Mouse (Mus musculus) intestine, embryonic 15.5 days (tissue): ENCODE data around the gene Trnp1. TPM values are rescaled to one million over a fixed set of nuclear protein-coding genes. Genes with fewer than 3 reads are reported as not detected.

Experiments
- ATAC-seq: fragments of 200-750 bp; cut with Nextera tagmentation; 2 replicates; pipeline ENCODE4 v1.8.0; 2017; ENCODE audit warnings: moderate TSS enrichment, moderate library complexity
- H3K27ac ChIP-seq: fragments of 300-500 bp; sonication (generic); 2 replicates; pipeline ENCODE4 v1.5.1; 2015; ENCODE audit warnings: mild to moderate bottlenecking, inconsistent platforms
- H3K27me3 ChIP-seq: fragments of 300-500 bp; sonication (generic); replicated peaks from 2 replicates; pipeline ENCODE4 v1.6.1; 2015; ENCODE audit warnings: inconsistent platforms
- H3K36me3 ChIP-seq: fragments of 300-500 bp; sonication (generic); 2 replicates; pipeline ENCODE4 v1.6.1; 2015; ENCODE audit warnings: inconsistent platforms
- H3K4me1 ChIP-seq: fragments of 300-500 bp; sonication (generic); replicated peaks from 2 replicates; pipeline ENCODE4 v1.6.1; 2015; ENCODE audit warnings: inconsistent platforms
- H3K4me2 ChIP-seq: fragments of 300-500 bp; sonication (generic); replicated peaks from 2 replicates; pipeline ENCODE4 v1.6.1; 2015; ENCODE audit warnings: mild to moderate bottlenecking, inconsistent platforms
- H3K4me3 ChIP-seq: fragments of 300-500 bp; sonication (generic); replicated peaks from 2 replicates; pipeline ENCODE4 v1.5.1; 2015; ENCODE audit warnings: inconsistent platforms
- H3K9ac ChIP-seq: fragments of 300-500 bp; sonication (generic); 2 replicates; pipeline ENCODE4 v1.6.1; 2015; ENCODE audit warnings: inconsistent platforms
- H3K9me3 ChIP-seq: fragments of 300-500 bp; sonication (generic); 2 replicates; pipeline ENCODE4 v1.6.1; 2016; ENCODE audit warnings: inconsistent platforms
- WGBS: fragments of 180-500 bp; shearing (Covaris S2); methylation state at CpG from one replicate; pipeline ENCODE4 v1.1.7; 2015; 5-methylcytosine and 5-hydroxymethylcytosine counted together
- polyA plus RNA-seq: library from polyadenylated mRNA; unstranded; fragments of >200 nt; fragmentation: Nextera tagmentation; extraction: Ambion mirVana; gene quantifications from 2 replicates; pipeline ENCODE4 v1.2.1, GENCODE M21; 2015

The Trnp1 gene
- polyA plus RNA-seq, 1 experiment from 2014 or later: 1.7 TPM

DNA sequence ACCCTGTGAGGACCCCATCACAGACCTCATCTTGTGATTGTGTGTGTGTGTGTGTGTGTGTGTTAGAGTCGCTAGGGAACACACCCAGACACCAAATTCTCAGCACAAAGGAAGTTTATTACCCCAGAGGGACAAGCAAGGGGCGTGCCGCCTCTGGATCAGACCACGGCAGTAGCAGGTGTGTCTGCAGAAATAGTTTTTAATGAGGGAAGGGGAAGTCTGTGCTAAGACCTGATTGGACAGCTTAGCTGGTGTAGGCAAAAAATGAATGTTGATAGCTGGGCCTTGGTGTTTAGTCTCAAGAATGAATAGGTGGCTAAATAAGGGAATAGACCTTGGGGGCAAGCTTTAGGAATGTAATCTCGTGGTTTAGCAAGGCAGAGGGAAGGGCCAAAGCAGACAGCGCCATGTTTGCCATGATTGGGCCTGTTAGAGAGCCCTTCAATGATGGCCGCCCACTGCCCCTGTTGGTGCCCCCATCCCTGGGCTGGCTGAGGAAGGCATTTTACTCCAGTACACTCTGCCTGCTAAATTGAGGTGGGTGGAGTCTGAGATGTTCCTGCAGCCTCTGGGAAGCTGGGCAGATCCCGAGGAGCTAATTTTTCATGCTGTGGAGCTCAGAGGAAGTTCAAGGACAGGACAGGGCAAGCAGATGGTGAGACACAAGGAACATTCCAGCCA lies 49.5 kb downstream of the Trnp1 start:
- Histone ChIP-seq H3K27ac (peak overlapping the region; percentile 54; the same call in 1 of the 2 replicates), H3K9me3 (no peaks in the 10 kb centered on the region), H3K36me3 (no peaks in the 10 kb centered on the region), H3K4me1 (peaks cover 13% of the 10 kb centered on the region), H3K4me2 (no peak overlapping the region), H3K9ac (no peak overlapping the region), H3K4me3 (no peak overlapping the region), H3K27me3 (no peaks in the 10 kb centered on the region)
- WGBS: 44% methylated on average over 8 of the region's 8 CpGs
- peak; percentile 54 for ATAC-seq

DNA sequence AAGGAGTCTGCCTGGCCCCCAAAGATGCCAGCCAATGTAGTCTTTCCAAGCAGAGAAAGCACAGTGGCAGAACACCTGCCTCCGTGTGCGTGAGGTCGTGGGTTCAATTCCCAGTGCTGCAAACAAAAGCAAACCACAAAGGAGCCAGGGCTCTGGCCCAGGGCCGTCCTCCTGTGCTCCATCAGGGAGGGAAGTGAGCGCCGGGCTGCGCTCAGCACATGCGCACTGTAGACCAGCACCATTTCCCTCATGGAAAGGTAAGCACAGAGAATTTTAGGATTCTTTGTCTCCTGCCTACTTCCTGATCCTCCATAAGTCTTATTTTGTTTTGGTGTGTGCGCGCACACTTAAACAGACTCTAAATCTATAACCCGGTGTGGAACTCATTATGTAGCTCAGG lies 50.4 kb downstream of the Trnp1 start:
- H3K27ac ChIP-seq: no peak overlapping the region
- WGBS: 86% methylated on average over 11 of the region's 11 CpGs
- H3K9me3 ChIP-seq: no peaks in the 10 kb centered on the region
- H3K4me3 ChIP-seq: no peak overlapping the region
- no peaks in the 10 kb centered on the region for H3K27me3 ChIP-seq
- H3K4me1 ChIP-seq: peaks cover 17% of the 10 kb centered on the region
- no peak overlapping the region for H3K9ac ChIP-seq
- H3K4me2 ChIP-seq: no peak overlapping the region
- ATAC-seq: no peak
- H3K36me3 ChIP-seq: no peaks in the 10 kb centered on the region

DNA sequence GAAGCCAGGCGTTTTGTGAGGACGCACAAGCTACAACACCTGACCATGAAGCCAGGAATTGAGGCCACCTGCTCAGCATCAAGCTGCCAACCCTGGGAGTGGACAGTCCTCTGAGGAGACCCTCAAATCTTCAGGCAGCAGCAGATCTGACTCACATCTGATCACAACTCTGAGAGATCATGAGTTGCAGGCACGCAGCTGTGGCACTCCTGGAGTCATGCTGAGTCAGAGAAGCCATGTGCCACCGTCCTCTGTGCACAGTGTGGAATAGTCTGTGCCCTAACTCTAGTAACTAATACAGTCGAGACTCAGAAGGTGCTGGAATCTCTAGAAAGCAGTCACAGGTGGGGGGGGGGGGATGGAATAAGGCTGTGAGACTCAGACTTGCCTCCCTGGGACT lies 51.0 kb downstream of the Trnp1 start:
- no peak overlapping the region for H3K9ac ChIP-seq
- no peaks in the 10 kb centered on the region for H3K27me3 ChIP-seq
- no peak for ATAC-seq
- no peak overlapping the region for H3K4me3 ChIP-seq
- 55% methylated on average over 5 of the region's 5 CpGs for WGBS
- no peaks in the 10 kb centered on the region for H3K9me3 ChIP-seq
- H3K4me1 ChIP-seq: peaks cover 18% of the 10 kb centered on the region
- no peaks in the 10 kb centered on the region for H3K36me3 ChIP-seq
- no peak overlapping the region for H3K4me2 ChIP-seq
- H3K27ac ChIP-seq: no peak overlapping the region

DNA sequence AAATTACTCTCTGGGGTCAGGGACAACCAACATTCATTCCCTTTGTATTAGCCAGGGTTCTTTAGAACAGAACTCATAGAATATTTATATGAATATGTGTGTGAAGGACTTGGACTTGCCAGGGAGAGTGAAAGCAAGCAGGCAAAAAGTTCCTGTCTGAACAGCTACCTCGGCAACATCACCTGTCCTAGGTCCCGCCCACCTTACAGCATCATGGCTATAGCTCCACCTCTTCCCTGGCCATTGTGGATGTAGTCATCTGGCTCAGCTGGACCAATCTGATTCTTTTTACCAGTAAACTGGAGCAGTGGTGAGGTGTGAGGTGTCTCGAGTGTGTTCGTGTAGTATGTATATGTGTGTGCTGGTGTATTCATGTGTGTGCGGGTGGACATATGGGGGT lies 52.6 kb downstream of the Trnp1 start:
- no peaks in the 10 kb centered on the region for H3K9me3 ChIP-seq

DNA sequence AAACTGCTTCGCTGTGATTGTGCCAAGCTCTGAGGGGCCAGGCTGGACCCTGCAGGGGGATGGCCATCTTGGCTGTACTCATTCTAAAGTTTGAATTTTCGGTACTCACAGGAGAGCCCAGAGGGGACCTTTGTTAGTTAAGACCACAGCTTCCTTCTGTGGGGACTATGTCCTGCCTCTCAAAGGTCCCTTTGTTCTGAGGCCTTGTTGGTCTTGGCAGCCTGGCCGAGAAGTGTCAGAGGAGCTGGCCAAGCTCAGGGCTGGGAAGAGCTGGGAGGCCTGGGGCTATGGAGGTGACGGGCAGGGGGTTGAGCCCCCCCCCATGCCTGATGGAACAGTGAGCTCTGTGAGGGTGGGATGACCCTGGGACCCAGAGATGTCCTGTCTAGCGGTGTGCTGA lies 55.3 kb downstream of the Trnp1 start:
- Histone ChIP-seq H3K27ac (no peak overlapping the region), H3K9ac (no peak overlapping the region), H3K9me3 (no peaks in the 10 kb centered on the region), H3K4me1 (peaks cover 26% of the 10 kb centered on the region), H3K27me3 (no peaks in the 10 kb centered on the region), H3K4me3 (no peak overlapping the region), H3K4me2 (no peak overlapping the region), H3K36me3 (no peaks in the 10 kb centered on the region)
- ATAC-seq: no peak
- 71% methylated on average over 5 of the region's 5 CpGs for WGBS

More for the DNA sequence above, 52.6 kb downstream of the Trnp1 start:
- Histone ChIP-seq H3K27ac (no peak overlapping the region), H3K36me3 (no peaks in the 10 kb centered on the region), H3K9ac (no peak overlapping the region), H3K4me3 (no peak overlapping the region), H3K4me1 (peaks cover 21% of the 10 kb centered on the region), H3K27me3 (no peaks in the 10 kb centered on the region), H3K4me2 (no peak overlapping the region)
- WGBS: 88% methylated on average over 5 of the region's 5 CpGs
- ATAC-seq: no peak

DNA sequence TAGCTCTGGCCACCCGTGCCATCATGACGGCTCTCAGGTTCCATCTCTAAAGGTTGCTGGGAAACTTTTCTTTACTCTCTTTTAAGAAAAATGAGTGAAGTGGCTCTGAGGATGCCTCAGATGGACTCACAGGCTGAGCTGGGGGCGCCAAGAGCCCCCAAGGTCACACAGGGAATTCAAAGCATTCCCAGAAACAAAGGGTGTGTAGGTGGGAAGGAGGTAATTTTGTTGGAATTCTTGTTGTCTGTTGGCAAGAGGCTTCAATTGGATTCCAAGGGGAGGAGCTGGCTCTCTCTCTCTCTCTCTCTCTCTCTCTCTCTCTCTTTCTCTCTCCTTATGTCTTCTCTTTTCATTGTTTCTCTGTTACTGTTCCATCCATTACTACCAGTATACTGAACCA lies 56.2 kb downstream of the Trnp1 start:
- Histone ChIP-seq H3K9ac (no peak overlapping the region), H3K36me3 (no peaks in the 10 kb centered on the region), H3K9me3 (no peaks in the 10 kb centered on the region), H3K27ac (no peak overlapping the region), H3K27me3 (no peaks in the 10 kb centered on the region), H3K4me3 (no peak overlapping the region), H3K4me2 (no peak overlapping the region), H3K4me1 (peaks cover 30% of the 10 kb centered on the region)
- no peak for ATAC-seq
- 69% methylated on average over 3 of the region's 3 CpGs for WGBS

Other genes with a start within 250 kb of the Trnp1 start
- 2.7 and 3.0 TPM in 2 replicates for gene Sytl1, start 235.4 kb downstream of the Trnp1 start, polyA plus RNA-seq
- 68.7 and 72.2 TPM in 2 replicates for gene Tmem222, start 220.8 kb downstream of the Trnp1 start, polyA plus RNA-seq
- 13.9 and 17.0 TPM in 2 replicates for gene Wdtc1, start 145.1 kb downstream of the Trnp1 start, polyA plus RNA-seq
- gene Slc9a1, start 128.8 kb downstream of the Trnp1 start, polyA plus RNA-seq: 8.5 and 9.3 TPM in 2 replicates
- 0.82 and 0.94 TPM in 2 replicates for gene Tent5b, start 18.4 kb downstream of the Trnp1 start, polyA plus RNA-seq
- gene Kdf1, start 20.4 kb upstream of the Trnp1 start, polyA plus RNA-seq: 40.5 and 45.1 TPM in 2 replicates
- gene Nudc, start 47.4 kb upstream of the Trnp1 start, polyA plus RNA-seq: 280 and 288 TPM in 2 replicates
- 7.5 and 8.1 TPM in 2 replicates for gene Nr0b2, start 54.8 kb upstream of the Trnp1 start, polyA plus RNA-seq
- gene Gpatch3, start 76.2 kb upstream of the Trnp1 start, polyA plus RNA-seq: 6.7 and 7.1 TPM in 2 replicates
- gene Gpn2, start 85.8 kb upstream of the Trnp1 start, polyA plus RNA-seq: 16.5 and 19.8 TPM in 2 replicates
- 47.4 and 51.0 TPM in 2 replicates for gene Sfn, start 103.6 kb upstream of the Trnp1 start, polyA plus RNA-seq
- 2.0 and 4.1 TPM in 2 replicates for gene Zdhhc18, start 151.6 kb upstream of the Trnp1 start, polyA plus RNA-seq
- 16.9 and 17.7 TPM in 2 replicates for gene Pigv, start 174.1 kb upstream of the Trnp1 start, polyA plus RNA-seq